Mouse (Mus musculus) MEL-GATA-1-ER (cell line): Measurements from ENCODE around the gene Ano8.
"Not testable (repeated sequence)": the region's sequence is repeated elsewhere in the genome, so short reads cannot be mapped to it uniquely, and the experiment has no call there.

Source experiments
- DNase-seq: peaks from one replicate; pipeline ENCODE4 v3.0.0-alpha.2; 2012; ENCODE audit warnings: low read depth; ENCODE audit errors: extremely low read depth

Ano8 gene

GRCm38 (mm10) chr8:71485142-71486135, at the start of gene Ano8:
Gene Ano8, minus strand, starts transcription at chr8:71485963.
- DNase-seq = peak; percentile 80

- DNase-seq = no peak
Observed at GRCm38 (mm10) chr8:71534263-71534810, 48.6 kb upstream of the Ano8 start.

- DNase-seq = not testable (repeated sequence)
Observed at GRCm38 (mm10) chr8:71530735-71531467, 45.1 kb upstream of the Ano8 start.

DNA sequence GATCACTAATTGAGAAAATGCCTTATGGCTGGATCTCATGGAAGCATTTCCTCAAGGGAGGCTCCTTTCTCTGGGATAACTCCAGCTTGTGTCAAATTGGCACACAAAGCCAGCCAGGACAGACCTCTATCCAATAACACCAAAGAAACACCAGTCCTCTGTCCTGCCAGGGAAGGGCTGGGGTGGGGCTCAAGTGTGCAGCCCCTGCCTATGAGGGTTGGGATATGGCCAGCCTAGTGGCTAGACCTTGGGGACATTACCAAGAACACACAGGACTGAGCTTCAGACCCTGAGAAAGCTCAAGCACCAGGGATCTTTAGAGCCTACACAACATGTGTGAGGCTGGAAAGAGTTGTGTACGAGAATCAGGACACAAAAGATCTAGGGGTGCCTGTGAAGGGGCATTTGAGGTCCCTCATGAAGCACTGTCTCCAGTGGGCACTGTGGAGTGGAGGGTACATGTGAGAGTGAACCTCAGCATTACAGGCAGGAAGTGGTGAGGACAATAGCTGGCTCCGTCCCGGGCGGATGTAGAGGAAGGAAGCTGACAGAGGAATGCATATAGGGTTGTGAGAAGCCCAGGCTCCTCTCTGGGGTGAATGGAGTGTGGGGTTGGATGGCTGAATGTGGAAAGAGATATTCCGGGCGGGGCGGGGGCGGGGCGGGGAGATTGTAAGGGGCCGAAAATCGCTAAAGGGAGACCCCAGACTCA, 42.8 kb upstream of the Ano8 start:
- DNase-seq = no peak

- DNase-seq = no peak
Observed at GRCm38 (mm10) chr8:71527162-71527870, 41.6 kb upstream of the Ano8 start.

DNA sequence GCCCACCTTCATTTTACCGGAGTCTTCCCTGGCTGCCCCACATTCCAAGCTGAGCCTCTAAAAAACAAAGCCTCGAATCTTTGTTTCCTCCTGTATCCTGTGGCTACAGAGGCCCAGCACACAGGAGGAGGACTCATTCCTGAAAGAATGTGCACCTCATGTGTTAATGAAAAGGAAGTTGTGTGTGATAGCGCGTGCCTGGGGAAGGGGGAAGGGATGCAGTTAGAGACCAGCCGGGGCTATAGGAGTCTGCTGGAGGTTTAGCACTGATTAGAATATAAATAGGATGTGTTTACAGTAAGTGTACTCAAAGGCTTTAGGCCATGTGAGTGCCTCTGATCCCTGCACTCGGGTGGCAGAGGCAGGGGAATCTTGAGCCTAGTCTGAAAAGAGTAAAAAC, 40.5 kb upstream of the Ano8 start:
- DNase-seq = no peak

DNA sequence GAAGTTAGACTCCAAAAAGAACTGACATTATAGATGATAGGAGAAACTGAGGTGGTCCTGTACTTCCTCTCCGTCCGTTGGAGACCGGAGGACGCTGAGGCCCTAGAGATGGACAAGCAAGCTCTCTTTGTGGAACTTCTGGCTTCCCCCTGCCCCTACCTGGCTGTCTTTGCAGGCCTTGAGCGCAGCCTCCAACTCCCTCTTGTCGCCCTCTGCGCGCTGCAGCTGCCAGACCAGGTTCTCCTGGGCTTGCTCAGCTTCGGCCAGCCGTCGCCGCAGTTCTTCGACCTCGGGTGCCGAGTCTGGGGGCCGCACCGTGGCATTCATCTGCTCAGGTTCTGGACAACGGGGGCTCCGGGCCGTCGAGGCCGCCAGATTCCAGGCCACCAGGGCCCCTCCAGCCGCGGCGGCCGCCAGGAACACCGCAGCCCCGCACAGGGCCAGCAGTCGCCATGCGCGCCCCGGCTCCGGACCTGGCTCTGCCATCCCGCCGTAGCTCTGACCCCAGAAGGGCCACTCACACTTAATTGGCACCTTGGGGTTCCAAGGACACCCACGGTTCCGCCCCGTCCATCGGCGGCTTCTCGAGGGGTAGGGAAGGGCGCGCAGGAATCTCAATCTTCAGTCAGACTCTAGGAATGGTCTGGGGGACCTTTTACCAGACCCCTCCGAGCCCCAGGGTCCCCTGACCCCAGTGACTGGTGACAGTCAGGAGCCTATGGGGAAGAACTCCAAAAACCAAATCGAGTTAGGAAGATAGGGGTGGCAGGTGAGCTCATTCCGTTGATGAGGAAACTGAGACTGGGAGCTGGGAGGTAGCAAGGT, 39.7 kb upstream of the Ano8 start, which contains the start of gene Ccdc194:
TSS of gene Ccdc194 (minus strand) at position 486 of the 825 bp plus-strand sequence.
- no peak for DNase-seq

DNA sequence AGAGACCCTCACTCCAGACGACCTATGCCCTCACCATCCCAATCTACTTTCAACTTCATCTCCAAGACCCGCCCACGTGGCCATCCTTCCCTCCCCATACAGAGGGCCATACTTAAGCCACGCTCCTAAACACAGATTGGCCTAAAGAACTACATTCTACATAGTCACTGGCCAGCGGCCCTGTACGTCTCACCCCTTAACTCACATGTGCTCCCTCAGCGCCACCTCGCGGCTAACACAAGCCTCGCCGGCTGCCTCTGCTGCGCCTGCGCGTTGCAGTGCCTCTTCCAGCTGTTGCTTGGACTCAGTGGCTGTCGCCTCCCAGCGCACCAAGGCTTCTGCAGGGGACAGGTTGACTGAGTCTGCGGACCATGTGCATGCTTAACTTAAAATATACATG, 35.9 kb upstream of the Ano8 start:
- DNase-seq = peak; percentile 92

GRCm38 (mm10) chr8:71519037-71519825, 33.5 kb upstream of the Ano8 start:
- not testable (repeated sequence) for DNase-seq

DNA sequence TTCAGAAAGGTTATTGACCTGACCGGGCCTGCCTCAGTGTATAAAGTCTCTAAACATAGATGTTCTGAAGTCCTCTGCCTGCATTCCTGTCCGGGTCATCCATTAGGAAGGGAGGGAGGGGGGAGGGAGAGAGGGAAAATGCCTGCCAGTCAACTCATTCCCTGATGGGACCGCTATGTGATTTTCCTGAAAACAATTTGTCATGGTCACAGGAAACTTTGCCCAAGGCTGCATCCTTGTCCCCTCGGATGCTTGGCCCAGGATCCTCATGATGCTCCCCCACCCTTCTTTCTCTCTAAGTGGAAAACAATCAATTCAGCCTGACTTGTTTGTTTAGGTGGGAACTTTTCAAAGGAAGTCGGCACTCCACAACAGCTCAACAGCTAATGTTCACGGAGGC, 31.0 kb upstream of the Ano8 start:
- DNase-seq = no peak

DNA sequence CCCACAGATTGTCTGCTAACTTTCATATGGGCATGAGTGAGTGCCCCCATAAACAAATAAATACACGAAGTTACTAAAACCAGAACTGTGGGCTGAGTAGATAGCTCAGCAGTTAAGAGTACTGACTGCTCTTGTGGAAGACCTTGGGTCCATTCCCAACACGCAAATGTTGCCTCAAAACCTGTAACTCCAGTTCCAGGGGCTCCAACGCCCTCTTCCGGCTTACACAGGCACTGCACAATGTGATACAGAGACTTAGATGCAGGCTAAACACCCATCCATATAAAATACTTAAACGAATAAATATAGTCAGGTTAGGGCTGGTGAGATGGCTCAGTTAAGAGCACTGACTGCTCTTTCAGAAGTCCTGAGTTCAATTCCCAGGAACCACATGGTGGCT, 29.3 kb upstream of the Ano8 start:
- DNase-seq = no peak

DNA sequence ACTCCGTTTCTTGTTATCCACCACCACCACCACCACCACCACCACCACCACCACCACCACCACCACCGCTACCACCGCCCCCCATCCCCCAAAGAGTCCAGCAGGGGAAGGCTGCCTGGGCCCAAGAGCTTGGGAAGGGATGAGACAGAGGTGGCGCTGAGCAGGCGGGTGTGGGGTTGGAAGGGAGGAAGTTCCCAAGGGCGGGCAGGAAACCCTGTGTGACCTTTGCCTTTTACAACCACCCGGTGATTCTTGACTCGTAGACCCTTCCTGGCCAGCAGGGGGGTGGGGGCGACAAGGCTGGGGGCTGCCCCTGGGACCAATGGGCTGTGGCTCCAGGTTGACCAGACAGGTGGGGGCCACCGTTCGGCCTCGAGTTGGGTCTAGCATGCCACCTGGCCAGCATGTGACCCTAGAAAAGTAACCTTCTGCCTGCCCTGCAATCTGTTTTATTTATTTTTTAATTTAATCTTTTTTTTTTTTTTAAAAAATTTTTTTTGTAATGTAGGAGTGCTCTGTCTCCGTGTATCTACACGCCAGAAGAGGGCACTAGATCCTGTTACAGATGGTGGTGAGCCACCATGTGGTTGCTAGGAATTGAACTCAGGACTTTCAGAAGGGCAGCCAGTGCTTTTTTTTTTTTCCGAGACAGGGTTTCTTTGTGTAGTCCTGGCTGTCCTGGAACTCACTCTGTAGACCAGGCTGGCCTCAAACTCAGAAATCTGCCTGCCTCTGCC, 27.4 kb upstream of the Ano8 start:
- DNase-seq = no peak

GRCm38 (mm10) chr8:71511644-71512043, 25.9 kb upstream of the Ano8 start, which contains the start of gene Plvap:
Gene Plvap, minus strand, starts transcription at chr8:71511752.
- peak; percentile 94 for DNase-seq

GRCm38 (mm10) chr8:71509316-71509715, 23.6 kb upstream of the Ano8 start:
- no peak for DNase-seq

GRCm38 (mm10) chr8:71507589-71508104, 21.9 kb upstream of the Ano8 start:
- no peak for DNase-seq

DNA sequence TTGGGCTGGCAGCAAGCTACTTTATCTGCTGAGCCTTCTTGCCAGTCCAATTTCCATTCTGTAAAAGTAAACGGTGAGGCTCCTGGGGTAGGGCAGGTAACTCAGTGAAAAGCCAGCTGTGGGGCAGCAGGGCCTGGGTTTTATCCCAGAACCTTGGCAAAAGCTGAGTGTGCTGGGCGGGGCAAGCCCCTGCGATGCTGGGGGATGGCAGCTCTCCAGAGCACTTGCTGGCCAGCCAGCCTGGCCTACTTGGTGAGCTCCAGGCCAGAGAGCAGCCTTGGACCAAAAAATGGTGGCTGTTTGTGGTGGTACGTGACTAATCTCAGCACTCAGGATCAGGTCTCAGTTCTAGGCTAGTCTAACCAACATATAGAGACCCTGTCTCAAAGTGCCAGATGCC, 20.2 kb upstream of the Ano8 start:
- no peak for DNase-seq

GRCm38 (mm10) chr8:71505326-71505725, 19.6 kb upstream of the Ano8 start:
- DNase-seq = no peak

DNA sequence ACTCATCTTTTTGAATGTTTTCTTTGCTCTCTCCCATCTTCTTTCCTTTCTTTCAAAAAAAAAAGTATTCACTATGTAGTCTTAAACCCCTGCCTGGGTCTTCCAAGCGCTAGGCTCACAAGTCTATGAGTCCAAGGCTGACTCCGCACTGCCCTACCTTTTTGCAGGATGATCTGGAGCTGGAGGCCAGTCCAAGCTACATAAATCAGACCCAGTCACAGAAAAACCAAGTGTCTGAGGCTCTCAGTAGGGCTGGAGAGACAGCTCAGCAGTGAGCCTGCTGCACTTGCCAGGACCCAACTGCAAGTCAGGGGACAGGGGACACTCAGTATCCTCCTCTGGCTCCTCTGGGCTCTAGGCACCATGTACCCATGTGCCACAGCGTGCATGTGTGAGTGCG, 18.6 kb upstream of the Ano8 start:
- no peak for DNase-seq
